Mouse (Mus musculus) olfactory bulb, adult 2 months (tissue): ENCODE measurements around the gene Gpr88. TPM values are rescaled to one million over a fixed set of nuclear protein-coding genes. Genes with fewer than 3 reads are reported as not detected.
"Not testable (repeated sequence)": the region's sequence is repeated elsewhere in the genome, so short reads cannot be mapped to it uniquely, and the experiment has no call there.

Experiments
- H3K27ac ChIP-seq: fragments of 200-500 bp; 2 replicates; pipeline ENCODE4 v1.5.1; 2012; ENCODE audit warnings: low read depth, low read length; ENCODE audit not compliant: insufficient read depth
- H3K4me1 ChIP-seq: fragments of 200-500 bp; 2 replicates; pipeline ENCODE4 v1.6.1; 2012; ENCODE audit warnings: low read length; ENCODE audit not compliant: control insufficient read depth, insufficient read depth
- H3K4me3 ChIP-seq: fragments of 200-500 bp; 2 replicates; pipeline ENCODE4 v1.5.1; 2012; ENCODE audit warnings: mild to moderate bottlenecking, low read depth, low read length, moderate library complexity; ENCODE audit not compliant: insufficient read depth
- CTCF ChIP-seq: fragments of 200-500 bp; IDR thresholded peaks from 2 replicates; pipeline ENCODE4 v1.5.1; 2012; ENCODE audit warnings: low read depth, mild to moderate bottlenecking, low read length, moderate library complexity; ENCODE audit not compliant: insufficient read depth
- POLR2A ChIP-seq: fragments of 200-500 bp; IDR thresholded peaks from 2 replicates; pipeline ENCODE4 v1.6.1; 2012; ENCODE audit warnings: mild to moderate bottlenecking, low read depth, low read length, moderate library complexity; ENCODE audit not compliant: insufficient read depth
- WGBS: fragments of 180-500 bp; shearing (Covaris S2); methylation state at CpG from one replicate; pipeline ENCODE4 v1.1.7; 2018; 5-methylcytosine and 5-hydroxymethylcytosine counted together
- polyA plus RNA-seq: library from polyadenylated mRNA; stranded (reverse); fragments of >200 nt; gene quantifications from 2 replicates; pipeline ENCODE4 v1.2.4, GENCODE M21; 2012; ENCODE audit warnings: low replicate concordance; ENCODE audit not compliant: missing spikeins, insufficient read depth, insufficient read length

Gpr88 gene
- polyA plus RNA-seq, 1 experiment, result not detected

DNA sequence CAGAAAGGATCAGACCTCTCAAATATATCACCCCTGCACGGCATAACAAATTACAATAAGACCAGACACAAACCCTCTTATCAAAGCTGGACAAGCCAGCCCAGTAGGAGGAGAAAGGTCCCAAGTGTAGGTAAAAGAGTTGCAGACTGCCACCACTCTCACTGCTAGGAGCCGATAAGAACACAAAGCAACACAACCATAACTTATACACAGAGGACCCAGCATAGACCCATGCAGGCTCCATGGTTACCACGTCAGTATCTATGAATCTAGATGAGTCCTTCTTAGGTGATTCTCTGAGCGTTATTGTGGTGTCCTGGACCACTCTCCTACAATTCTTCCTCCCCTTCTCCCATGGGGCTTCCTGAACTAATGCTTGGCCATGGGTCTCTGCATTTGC lies 24.0 kb downstream of the Gpr88 start:
- H3K27ac ChIP-seq, result no peak overlapping the region
- TF ChIP-seq CTCF (no peak), POLR2A (no peak)
- WGBS, result 86% methylated on average over 4 of the region's 4 CpGs
- H3K4me1 ChIP-seq, result no peaks in the 10 kb centered on the region
- no peak overlapping the region for H3K4me3 ChIP-seq

DNA sequence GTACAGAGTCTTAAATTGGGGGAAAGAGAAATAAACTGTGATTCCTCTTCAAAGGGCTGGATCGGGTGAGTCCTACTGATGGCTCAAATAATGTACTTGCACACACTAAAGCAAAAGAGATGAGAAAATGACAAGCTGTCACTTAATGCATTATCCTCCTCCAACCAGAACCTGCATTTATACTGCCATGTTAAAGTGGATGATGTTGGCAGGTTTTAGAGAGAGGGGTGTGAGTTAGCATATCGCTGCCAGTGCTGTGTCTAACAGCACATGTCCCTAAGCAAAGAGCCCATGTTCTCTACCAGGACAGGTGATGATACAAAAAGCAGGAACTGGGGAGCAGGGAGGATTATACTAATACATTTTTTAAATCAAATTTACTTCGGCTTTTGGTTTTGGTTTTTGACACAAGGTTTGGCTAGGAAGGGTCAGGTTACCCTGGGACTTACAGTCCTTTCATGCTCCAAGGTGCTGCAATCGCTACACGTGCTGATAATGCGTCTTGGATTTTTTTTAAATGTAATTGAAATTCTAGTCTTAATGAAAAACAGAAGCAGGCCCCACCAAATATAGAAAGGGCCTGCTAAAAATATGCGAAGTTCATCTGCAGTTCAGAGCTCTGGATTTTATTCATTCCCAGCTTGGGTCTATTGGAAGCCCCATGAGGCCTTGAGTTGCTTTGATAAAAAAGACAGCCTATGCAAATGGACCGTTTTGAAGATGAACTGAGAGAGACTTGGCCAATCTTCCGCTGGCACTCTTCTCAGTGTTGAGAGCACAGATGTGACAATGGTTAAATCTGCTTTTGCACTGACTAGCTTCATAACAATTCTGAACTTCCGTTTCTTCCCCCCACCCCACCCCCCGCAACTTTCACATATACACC lies 24.7 kb downstream of the Gpr88 start:
- H3K4me1 ChIP-seq, result no peaks in the 10 kb centered on the region
- H3K27ac ChIP-seq, result no peak overlapping the region
- TF ChIP-seq CTCF (no peak), POLR2A (no peak)

GRCm38 (mm10) chr3:116227383-116227782 lies 25.9 kb downstream of the Gpr88 start:
- Histone ChIP-seq H3K4me1 (no peaks in the 10 kb centered on the region; the same call in 1 of the 2 replicates), H3K27ac (no peak overlapping the region), H3K4me3 (no peak overlapping the region)
- WGBS, result 90% methylated on average over 5 of the region's 5 CpGs
- TF ChIP-seq CTCF (no peak), POLR2A (no peak)

More for the DNA sequence above, 24.7 kb downstream of the Gpr88 start:
- H3K4me3 ChIP-seq, result no peak overlapping the region
- WGBS, result 65% methylated on average over 11 of the region's 11 CpGs

- Histone ChIP-seq H3K4me3 (no peak overlapping the region), H3K27ac (no peak overlapping the region), H3K4me1 (no peaks in the 10 kb centered on the region; the same call in 1 of the 2 replicates)
- 92% methylated on average over 6 of the region's 6 CpGs for WGBS
- TF ChIP-seq POLR2A (no peak), CTCF (no peak)
These were observed 26.4 kb downstream of the Gpr88 start for GRCm38 (mm10) chr3:116226915-116227314.

GRCm38 (mm10) chr3:116222511-116223243 lies 30.6 kb downstream of the Gpr88 start:
- no peak overlapping the region for H3K4me3 ChIP-seq
- H3K27ac ChIP-seq, result no peak overlapping the region
- TF ChIP-seq POLR2A (no peak), CTCF (no peak)
- H3K4me1 ChIP-seq, result no peaks in the 10 kb centered on the region; the same call in 1 of the 2 replicates
- 35% methylated on average over 17 of the region's 17 CpGs for WGBS

- TF ChIP-seq CTCF (no peak), POLR2A (no peak)
- Histone ChIP-seq H3K27ac (no peak overlapping the region), H3K4me1 (no peaks in the 10 kb centered on the region; the same call in 1 of the 2 replicates), H3K4me3 (no peak overlapping the region)
- 57% methylated on average over 3 of the region's 3 CpGs for WGBS
These were observed 31.7 kb downstream of the Gpr88 start for GRCm38 (mm10) chr3:116221686-116222010.

- TF ChIP-seq CTCF (no peak), POLR2A (no peak)
- Histone ChIP-seq H3K27ac (no peak overlapping the region), H3K4me3 (no peak overlapping the region), H3K4me1 (no peaks in the 10 kb centered on the region; the same call in 1 of the 2 replicates)
- 87% methylated on average over 6 of the region's 6 CpGs for WGBS
These were observed 32.2 kb downstream of the Gpr88 start for GRCm38 (mm10) chr3:116220980-116221685.

DNA sequence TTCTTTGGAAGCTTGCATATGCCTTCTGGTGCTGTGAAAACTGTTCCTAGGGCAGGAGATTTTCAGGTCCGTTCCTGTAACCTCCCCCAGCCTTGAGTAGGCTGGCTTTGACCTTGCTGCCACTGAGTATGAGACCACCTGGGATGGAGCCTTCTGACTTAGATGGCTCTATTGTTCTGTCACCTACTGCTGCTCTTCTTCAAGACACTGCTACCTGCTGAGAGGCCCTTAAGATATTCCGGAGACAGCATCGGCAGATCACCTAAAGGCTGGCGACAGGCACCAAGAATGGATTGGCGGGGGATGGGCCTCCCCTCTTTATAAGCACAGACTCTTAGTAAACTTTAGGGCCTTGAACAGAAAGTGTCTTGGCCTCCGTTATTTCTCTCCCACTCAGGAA lies 35.9 kb downstream of the Gpr88 start:
- not testable (repeated sequence) for H3K4me3 ChIP-seq, H3K27ac ChIP-seq
- WGBS, result 85% methylated on average over 6 of the region's 6 CpGs

GRCm38 (mm10) chr3:116216261-116216660 lies 37.0 kb downstream of the Gpr88 start:
- Histone ChIP-seq H3K27ac (no peak overlapping the region), H3K4me3 (no peak overlapping the region), H3K4me1 (no peaks in the 10 kb centered on the region)
- no peak for TF ChIP-seq CTCF
- TF ChIP-seq POLR2A, result no peak
- WGBS, result 97% methylated on average over 1 of the region's 1 CpGs

More for the DNA sequence above, 35.9 kb downstream of the Gpr88 start:
- not testable (repeated sequence) for H3K4me1 ChIP-seq
